Mouse (Mus musculus) ES-E14 (cell line): ENCODE data around the gene Ltb4r1.

Experiments
- MAFK ChIP-seq: IDR thresholded peaks from 2 replicates; pipeline ENCODE4 v1.6.1; 2014; ENCODE audit warnings: mild to moderate bottlenecking, low read depth, low read length, inconsistent platforms; ENCODE audit not compliant: insufficient read depth
- ZC3H11A ChIP-seq: IDR thresholded peaks from 2 replicates; pipeline ENCODE4 v1.6.1; 2012; ENCODE audit warnings: low read depth, mild to moderate bottlenecking, inconsistent platforms, low read length, borderline replicate concordance
- ZNF384 ChIP-seq: IDR thresholded peaks from 2 replicates; pipeline ENCODE4 v1.6.1; 2012; ENCODE audit warnings: low read depth, low read length, inconsistent platforms

GRCm38 (mm10) chr14:55726261-55726660 lies 39.5 kb upstream of the Ltb4r1 start:
- TF ChIP-seq MAFK: no peak
- TF ChIP-seq ZC3H11A: no peak
- TF ChIP-seq ZNF384: no peak
